Mouse (Mus musculus) CH12F3 (cell line): ENCODE data around the gene Gp1ba.

ENCODE experiments used
- in situ Hi-C: fragments of 300-500 bp; cut with MboI; formaldehyde crosslinking; loops from 2 replicates; pipeline ENCODE4 v1.14.3; 2020; ENCODE audit warnings: low sequenced_read_pairs

The Gp1ba gene

DNA sequence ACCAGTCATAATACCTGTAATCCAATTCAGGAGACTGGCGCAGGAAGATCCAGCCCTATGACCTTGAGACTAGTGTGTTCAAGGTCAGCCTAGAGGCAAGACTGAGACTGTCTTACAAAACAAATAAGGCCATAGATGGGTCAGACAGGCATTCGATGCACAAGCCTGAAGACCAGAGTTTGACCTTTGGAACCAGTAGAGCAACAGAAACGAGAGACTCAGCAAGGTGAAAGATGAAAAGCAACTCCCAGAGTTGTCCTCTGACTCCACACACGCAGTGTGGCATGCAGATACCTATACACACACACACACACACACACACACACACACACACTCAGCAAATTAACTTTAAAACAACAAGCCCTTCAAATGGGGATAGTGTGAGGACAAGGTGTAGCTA is 12.0 kb upstream of the Gp1ba start:
- in situ Hi-C loops = no loop called here

DNA sequence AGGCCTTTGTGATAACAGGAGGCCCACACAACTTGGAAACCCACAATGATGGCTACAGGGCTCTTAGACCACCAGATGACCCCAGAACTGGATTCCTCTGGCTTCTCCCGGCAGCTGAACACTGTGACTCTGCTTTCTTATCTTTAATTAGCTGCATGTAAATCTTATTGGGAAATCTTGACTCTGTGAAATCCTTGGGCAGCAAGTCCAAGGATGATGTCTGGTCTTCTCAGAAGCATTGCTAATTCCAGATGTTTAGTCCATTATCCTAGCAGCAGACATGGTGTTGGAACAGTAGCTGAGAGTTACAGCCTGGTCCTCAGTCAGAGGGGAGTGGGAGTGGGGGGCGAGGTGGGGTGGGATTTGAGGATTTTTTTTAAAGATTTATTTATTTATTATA is 10.5 kb upstream of the Gp1ba start:
- in situ Hi-C loops = no loop called here

DNA sequence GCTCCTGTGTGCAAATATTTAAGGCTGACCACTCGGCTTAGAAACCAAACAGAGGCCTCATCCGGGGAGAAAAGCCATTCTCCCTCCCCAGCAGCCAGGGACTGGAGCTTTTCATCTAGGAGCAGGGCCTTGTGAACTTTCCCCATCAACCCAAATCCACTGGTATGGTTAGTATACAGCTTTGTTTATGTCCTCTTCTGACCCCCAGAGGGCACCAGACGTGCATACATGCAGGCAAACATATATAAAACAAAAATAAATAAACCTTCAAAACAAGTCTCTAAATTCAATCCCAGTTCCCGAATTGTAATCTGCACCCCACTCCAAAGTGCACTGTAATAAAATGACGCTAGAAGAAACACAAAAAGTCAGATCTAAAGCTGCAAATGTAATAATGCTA is 9.4 kb upstream of the Gp1ba start:
- in situ Hi-C loops = no loop called here

GRCm38 (mm10) chr11:70630129-70630528 is 8.8 kb upstream of the Gp1ba start:
- in situ Hi-C loops = no loop called here

- in situ Hi-C loops = no loop called here
Measured at GRCm38 (mm10) chr11:70635601-70636000, 3.3 kb upstream of the Gp1ba start.

DNA sequence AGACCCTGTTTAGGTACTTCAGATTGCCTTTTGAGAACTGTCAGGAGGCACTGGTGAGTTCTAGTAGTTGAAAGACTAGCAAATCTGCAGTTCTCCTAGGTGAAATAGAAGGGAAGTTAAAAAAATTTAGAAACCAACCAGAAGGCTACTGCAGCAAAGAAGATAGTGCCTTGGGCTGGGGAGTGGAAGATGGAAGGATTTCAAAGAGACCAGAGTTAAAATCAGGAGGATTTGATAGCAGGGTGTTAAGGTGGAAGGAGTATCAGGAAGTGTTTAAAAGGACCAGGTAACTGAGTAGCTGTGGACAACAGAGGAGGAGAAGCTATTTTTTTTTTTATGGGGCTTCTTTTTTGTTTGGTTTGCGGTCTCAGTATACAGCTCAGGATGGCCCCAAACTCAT is 1.2 kb upstream of the Gp1ba start:
- in situ Hi-C loops = no loop called here

GRCm38 (mm10) chr11:70638293-70638692 is 629 bp upstream of the Gp1ba start:
- in situ Hi-C loops = no loop called here

- in situ Hi-C loops = no loop called here
Measured at GRCm38 (mm10) chr11:70639976-70640375, 1.1 kb downstream of the Gp1ba start.

DNA sequence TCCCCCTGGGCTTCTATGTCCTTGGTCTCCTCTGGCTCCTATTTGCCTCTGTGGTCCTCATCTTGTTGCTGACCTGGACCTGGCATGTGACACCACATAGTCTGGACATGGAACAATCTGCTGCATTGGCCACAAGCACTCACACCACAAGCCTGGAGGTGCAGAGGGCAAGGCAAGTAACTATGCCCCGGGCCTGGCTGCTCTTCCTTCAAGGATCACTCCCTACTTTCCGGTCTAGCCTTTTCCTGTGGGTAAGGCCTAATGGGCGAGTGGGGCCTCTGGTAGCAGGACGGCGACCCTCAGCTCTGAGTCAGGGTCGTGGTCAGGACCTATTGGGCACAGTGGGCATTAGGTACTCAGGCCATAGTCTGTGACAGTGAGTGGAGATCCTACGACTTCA is 2.3 kb downstream of the Gp1ba start:
- in situ Hi-C loops = no loop called here

GRCm38 (mm10) chr11:70643051-70643450 is 4.1 kb downstream of the Gp1ba start:
- in situ Hi-C loops = no loop called here

GRCm38 (mm10) chr11:70644564-70645103 is 5.7 kb downstream of the Gp1ba start:
- in situ Hi-C loops = no loop called here

DNA sequence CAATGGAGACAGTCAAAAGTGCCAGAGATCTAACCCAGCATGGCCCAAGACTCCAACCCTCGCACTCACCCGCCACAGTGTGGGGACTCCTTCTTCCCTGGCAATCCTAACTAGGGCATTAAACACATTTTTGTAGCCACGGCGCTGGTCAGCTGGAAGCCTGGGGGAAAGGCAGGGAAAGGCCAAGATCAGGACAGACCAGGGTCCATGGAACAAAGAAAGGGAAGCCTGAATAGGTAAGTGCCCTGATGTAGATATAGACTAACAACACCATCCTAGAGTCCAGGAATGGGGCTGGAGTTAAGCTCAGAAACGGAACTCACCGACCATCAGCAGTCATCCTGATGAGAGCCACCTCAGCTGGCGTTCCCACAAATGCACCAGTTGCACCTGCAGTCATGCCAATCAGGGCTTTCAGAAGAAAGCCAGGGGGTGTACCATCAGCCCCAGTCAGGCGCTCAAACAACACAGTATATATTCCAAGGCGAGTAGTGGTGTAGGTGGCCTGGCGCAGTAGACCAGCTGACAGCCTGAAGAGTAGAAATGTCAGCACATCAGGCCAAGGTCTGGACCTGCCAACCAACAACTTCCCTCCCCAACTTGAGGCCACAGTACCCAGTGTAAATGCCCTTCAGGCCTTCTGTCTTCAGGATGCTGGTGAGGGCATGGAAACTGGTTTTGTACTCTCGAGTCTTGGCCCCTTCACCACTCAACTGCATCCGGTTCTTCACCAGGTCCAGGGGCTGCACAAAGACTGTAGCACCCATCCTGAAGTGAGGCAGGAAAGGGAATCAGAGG is 6.7 kb downstream of the Gp1ba start:
- in situ Hi-C loops = no loop called here

- in situ Hi-C loops = no loop called here
Measured at GRCm38 (mm10) chr11:70646259-70646555, 7.3 kb downstream of the Gp1ba start.

- in situ Hi-C loops = no loop called here
Measured at GRCm38 (mm10) chr11:70646691-70647650, 8.0 kb downstream of the Gp1ba start, which contains the start of the genes Rnf167 and Slc25a11. Gene Rnf167 (plus strand): TSS chr11:70647235. Gene Slc25a11 (minus strand): TSS chr11:70647479.

- in situ Hi-C loops = no loop called here
Measured at GRCm38 (mm10) chr11:70647716-70648420, 8.9 kb downstream of the Gp1ba start.

DNA sequence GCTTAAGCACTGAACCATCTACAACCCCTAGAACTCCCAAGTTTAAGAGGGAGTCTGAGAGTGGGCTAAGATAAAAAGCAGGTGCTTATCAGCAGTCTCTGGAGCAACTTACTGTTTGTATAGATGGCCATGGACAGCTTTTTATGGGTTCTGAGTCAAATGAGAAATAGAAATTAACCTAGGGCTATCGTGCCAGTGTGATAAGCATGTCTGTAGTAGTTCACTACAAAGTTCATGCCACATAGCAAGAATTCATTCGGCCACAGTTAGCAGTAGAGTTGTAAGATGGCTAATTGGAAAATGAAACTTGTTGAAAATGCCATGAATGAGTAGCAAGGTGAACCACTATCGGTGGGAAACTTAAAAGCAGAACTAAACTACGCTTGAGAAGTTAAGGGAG is 9.6 kb downstream of the Gp1ba start:
- in situ Hi-C loops = no loop called here

DNA sequence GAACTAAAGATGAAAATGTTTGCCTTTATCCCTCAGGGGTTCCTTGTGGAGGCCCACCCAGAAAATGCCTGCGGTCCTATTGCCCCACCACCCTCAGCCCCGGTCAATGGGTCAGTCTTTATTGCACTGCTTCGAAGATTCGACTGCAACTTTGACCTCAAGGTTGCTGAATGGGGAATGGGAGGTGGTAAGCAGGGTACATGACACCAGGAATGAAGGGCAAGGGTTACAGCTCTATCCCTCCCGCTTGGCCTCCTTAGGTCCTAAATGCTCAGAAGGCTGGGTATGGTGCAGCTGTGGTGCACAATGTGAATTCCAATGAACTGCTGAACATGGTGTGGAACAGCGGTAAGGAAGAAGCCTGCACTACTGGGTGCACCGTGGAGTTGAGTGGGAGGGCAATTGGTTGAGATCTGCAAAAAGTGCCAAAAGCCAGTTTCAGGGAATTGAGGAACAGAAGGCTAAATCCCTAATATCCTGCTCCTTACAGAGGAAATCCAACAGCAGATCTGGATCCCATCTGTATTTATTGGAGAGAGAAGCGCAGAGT is 10.3 kb downstream of the Gp1ba start:
- in situ Hi-C loops = no loop called here

DNA sequence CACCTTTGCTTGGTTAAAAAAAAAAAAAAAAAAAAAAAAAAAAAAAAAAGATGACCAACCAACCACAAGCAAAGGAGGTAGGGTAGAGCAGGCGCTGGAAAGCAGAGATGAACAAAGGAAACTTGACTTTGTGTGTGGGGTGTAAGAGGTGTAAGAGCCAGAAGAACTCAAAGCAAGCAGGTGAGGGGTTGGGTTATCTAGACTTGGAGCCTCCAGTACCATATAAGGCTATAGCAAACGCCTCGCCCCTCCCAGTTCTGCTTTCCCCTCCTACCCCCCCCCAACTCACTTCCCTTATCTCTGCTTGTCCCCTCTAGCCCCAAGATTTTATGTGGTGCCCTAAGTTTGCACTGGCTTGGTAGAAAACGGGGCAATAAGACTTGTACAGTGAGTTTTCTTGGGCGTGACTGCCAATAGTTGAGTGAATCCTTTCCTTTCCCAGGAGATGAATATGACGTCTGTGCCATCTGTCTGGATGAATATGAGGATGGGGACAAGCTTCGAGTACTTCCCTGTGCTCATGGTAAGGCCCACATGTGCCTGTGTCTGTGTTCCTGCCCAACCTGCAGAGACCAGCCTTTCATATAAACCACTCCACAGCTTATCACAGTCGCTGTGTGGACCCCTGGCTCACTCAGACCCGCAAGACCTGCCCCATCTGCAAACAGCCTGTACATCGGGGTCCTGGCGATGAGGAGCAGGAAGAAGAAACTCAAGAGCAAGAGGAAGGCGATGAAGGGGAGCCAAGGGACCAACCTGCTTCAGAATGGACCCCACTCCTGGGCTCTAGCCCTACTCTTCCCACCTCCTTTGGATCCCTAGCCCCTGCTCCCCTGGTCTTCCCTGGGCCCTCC is 11.6 kb downstream of the Gp1ba start:
- in situ Hi-C loops = no loop called here

- in situ Hi-C loops = no loop called here
Measured at GRCm38 (mm10) chr11:70651391-70651790, 12.5 kb downstream of the Gp1ba start.
